Comparison of ENCODE assay signal across 8 mouse cellular contexts in the genomic region with DNA sequence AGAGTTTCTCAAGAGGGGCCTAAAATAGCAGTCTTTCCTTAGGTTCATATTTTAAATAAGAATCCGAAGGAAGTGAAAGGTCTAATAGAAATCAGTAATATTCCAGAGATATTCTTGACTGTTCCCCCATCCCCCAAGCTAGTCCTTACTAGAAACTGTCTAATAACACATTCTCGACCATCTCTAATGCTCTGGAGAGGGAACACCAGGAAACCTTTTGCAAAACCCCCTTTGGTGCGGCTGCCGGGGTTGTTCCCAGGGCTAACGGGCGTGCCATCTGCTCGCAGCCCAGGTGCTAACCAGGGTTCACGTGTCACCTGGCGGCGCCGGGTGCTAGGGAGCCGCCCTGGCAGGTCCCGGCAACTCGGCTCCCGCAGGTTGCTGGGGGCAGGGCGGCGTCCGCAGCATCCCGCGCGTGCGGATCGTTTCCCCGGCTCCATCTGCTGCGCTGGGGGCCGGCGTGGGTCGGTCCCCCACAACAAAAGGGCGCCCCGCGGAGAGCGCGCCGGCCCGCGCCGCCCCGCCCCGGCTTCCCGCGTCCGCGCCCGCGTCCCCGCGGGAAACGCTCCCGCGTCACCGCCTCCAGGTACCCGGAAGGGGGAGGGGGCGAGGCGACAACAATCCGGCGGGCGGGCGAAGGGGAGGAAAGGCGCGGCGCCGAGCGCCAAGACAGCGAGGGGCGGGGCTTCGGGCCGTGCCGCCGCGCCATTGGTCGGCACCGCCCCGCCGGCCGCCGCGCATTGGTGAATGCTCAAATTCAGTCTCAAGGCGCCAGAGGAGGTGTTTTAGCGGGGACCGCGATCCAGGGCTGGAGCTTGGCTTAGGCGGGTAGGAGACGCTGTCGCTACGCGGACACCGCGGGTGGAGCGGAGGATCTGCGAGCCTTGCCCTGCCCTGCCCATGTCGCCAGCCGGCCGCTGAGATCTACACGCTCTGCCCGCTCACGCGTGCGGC. TPM values are rescaled to one million over a fixed set of nuclear protein-coding genes. Genes with fewer than 3 reads are reported as not detected.
DNase-seq lines count a peak whose midpoint lies in the region; ATAC-seq and TF ChIP-seq lines count a peak whose summit lies in the region.

E2f7 (plus strand) TSS at position 754 of the 954 bp plus-strand sequence.

- peaks cover 4 to 10% of the 10 kb centered on the region in 2 experiments for H3K27me3 ChIP-seq in MEL (ENCODE audit: control insufficient read depth in 1 of 2, insufficient read depth in 2 of 2, low read length in 2 of 2)
- no peaks in the 10 kb centered on the region for H3K27me3 ChIP-seq in forebrain, postnatal 0 days (ENCODE audit: insufficient read depth, low read length)

- peak within 1 kb of the TSS; percentile 49 for H3K27ac ChIP-seq in MEL (ENCODE audit: control insufficient read depth, low read depth, low read length)
- peak within 1 kb of the TSS; percentile 81 for H3K27ac ChIP-seq in forebrain, postnatal 0 days (ENCODE audit: low read depth, low read length)

- H3K36me3 ChIP-seq in MEL (ENCODE audit: control insufficient read depth in 1 of 2, insufficient read depth in 2 of 2, low read length in 2 of 2) = peaks cover 1 to 5% of the 10 kb centered on the region in 2 experiments; a peak in 1 of 4 replicates
- no peaks in the 10 kb centered on the region for H3K36me3 ChIP-seq in forebrain, postnatal 0 days (ENCODE audit: insufficient read depth)

- TF ChIP-seq POLR2A in MEL (IDR thresholded peaks at IDR 0.05; ENCODE audit: control insufficient read depth in 1 of 2, insufficient read depth in 1 of 2, low read depth in 1 of 2, low read length in 2 of 2, poor library complexity in 1 of 2) = peak; percentile 80 to 86

- H3K4me3 ChIP-seq in MEL (ENCODE audit: control insufficient read depth in 1 of 2, insufficient read depth in 1 of 2, low read depth in 2 of 2, low read length in 2 of 2) = peak within 1 kb of the TSS; percentile 84 to 85
- H3K4me3 ChIP-seq in forebrain, postnatal 0 days (ENCODE audit: low read depth, low read length) = peak within 1 kb of the TSS; percentile 74

- DNase-seq in MEL (ENCODE audit: low read depth, low spot score) = peak; percentile 94
- peak; percentile 92 to 96 for DNase-seq in cerebellum, adult 18-20 months
- DNase-seq in forebrain, postnatal 0 days = peak; percentile 96
- DNase-seq in layer of hippocampus, postnatal 10 days (ENCODE audit: low spot score in 2 of 2) = peak; percentile 80 to 92
- DNase-seq in lung, postnatal 10 days = peak; percentile 91
- DNase-seq in ovary, postnatal 36 days (ENCODE audit: low spot score) = peak; percentile 90
- peak; percentile 94 for DNase-seq in thymus, postnatal 25 days

- WGBS in forebrain, postnatal 0 days = under 1% methylated on average over 72 of the region's 98 CpGs

- H3K9me3 ChIP-seq in MEL (replicated peaks; ENCODE audit: insufficient read depth, low read length) = no peaks in the 10 kb centered on the region
- H3K9me3 ChIP-seq in forebrain, postnatal 0 days (ENCODE audit: low read length) = no peaks in the 10 kb centered on the region

- peaks cover 6% of the 10 kb centered on the region; the same call in 1 of the 2 replicates for H3K79me2 ChIP-seq in MEL (ENCODE audit: control insufficient read depth, insufficient read depth, low read length, poor library complexity)

- TF ChIP-seq CTCF in MEL (IDR thresholded peaks at IDR 0.05 in 2 of 3, conservative IDR thresholded peaks at IDR 0.05 in 1 of 3; ENCODE audit: control insufficient read depth in 1 of 3, insufficient read depth in 1 of 3, low read depth in 2 of 3, low read length in 3 of 3, poor library complexity in 1 of 3, severe bottlenecking in 1 of 3) = no peak
- TF ChIP-seq CTCF in forebrain, postnatal 0 days (IDR thresholded peaks at IDR 0.05; ENCODE audit: low read depth) = no peak

- no peak for TF ChIP-seq RAD21 in MEL (IDR thresholded peaks at IDR 0.05; ENCODE audit: low read depth, low read length)

- TF ChIP-seq EP300 in MEL (IDR thresholded peaks at IDR 0.05; ENCODE audit: low read depth in 1 of 2, low read length in 2 of 2) = no peak

- peak; percentile 99 for ATAC-seq in forebrain, postnatal 0 days
- ATAC-seq in hematopoietic stem cell, adult 5-6 weeks (replicated peaks in 1 of 2; ENCODE audit: insufficient read depth in 1 of 2, low FRiP score in 2 of 2, low TSS enrichment in 1 of 2, low read depth in 1 of 2, poor library complexity in 2 of 2, severe bottlenecking in 2 of 2) = peak; percentile 97 to 98

- peak within 1 kb of the TSS; percentile 95 for H3K4me2 ChIP-seq in forebrain, postnatal 0 days (ENCODE audit: low read depth)

- H3K4me1 ChIP-seq in MEL (ENCODE audit: control insufficient read depth in 1 of 2, insufficient read depth in 2 of 2, low read length in 2 of 2) = peaks cover 6 to 7% of the 10 kb centered on the region in 2 experiments; a peak in 3 of 4 replicates
- peaks cover 7% of the 10 kb centered on the region; the same call in 1 of the 2 replicates for H3K4me1 ChIP-seq in forebrain, postnatal 0 days (ENCODE audit: insufficient read depth)

- peak within 1 kb of the TSS; percentile 86 for H3K9ac ChIP-seq in MEL (ENCODE audit: control insufficient read depth, low read depth, low read length, poor library complexity, severe bottlenecking)
- H3K9ac ChIP-seq in forebrain, postnatal 0 days = peak within 1 kb of the TSS; percentile 83

TF ChIP-seq in MEL, 35 proteins besides CTCF, POLR2A, EP300 and RAD21:
- TF ChIP-seq UBTF (IDR thresholded peaks at IDR 0.05; ENCODE audit: borderline replicate concordance, insufficient read depth, low read depth, low read length) (no peak), USF1 (IDR thresholded peaks at IDR 0.05; ENCODE audit: low read depth, low read length) (no peak), ELF1 (IDR thresholded peaks at IDR 0.05; ENCODE audit: low read depth, low read length) (peak; percentile 79), CHD2 (IDR thresholded peaks at IDR 0.05; ENCODE audit: low read length) (no peak), TAL1 (IDR thresholded peaks at IDR 0.05; ENCODE audit: low read length) (no peak), MAFK (IDR thresholded peaks at IDR 0.05; ENCODE audit: borderline replicate concordance, low read depth, low read length) (no peak), GATA1 (IDR thresholded peaks at IDR 0.05; ENCODE audit: low read depth, low read length) (no peak), SIN3A (IDR thresholded peaks at IDR 0.05; ENCODE audit: low read length) (peak; percentile 61), ZNF384 (IDR thresholded peaks at IDR 0.05; ENCODE audit: low read depth, low read length) (no peak), NELFE (IDR thresholded peaks at IDR 0.05; ENCODE audit: low read depth, low read length) (peak; percentile 88), GABPA (IDR thresholded peaks at IDR 0.05; ENCODE audit: low read depth, low read length) (no peak), MAZ (IDR thresholded peaks at IDR 0.05; ENCODE audit: low read depth, low read length) (peak; percentile 52; the same call in 1 of the 2 replicates), ETS1 (IDR thresholded peaks at IDR 0.05; ENCODE audit: low read depth, low read length) (no peak), TCF12 (IDR thresholded peaks at IDR 0.05; ENCODE audit: low read depth, low read length) (peak; percentile 25; the same call in 1 of the 2 replicates), E2F4 (IDR thresholded peaks at IDR 0.05; ENCODE audit: borderline replicate concordance, low read depth, low read length) (peak; percentile 67; the same call in 1 of the 2 replicates), MYB (IDR thresholded peaks at IDR 0.05; ENCODE audit: low read depth, low read length) (no peak), ZC3H11A (IDR thresholded peaks at IDR 0.05; ENCODE audit: low read depth, low read length) (no peak), RCOR1 (IDR thresholded peaks at IDR 0.05; ENCODE audit: low read depth, low read length) (no peak), MAX (IDR thresholded peaks at IDR 0.05; ENCODE audit: low read length) (peak; percentile 36), MEF2A (IDR thresholded peaks at IDR 0.05; ENCODE audit: extremely low read depth, insufficient replicate concordance, low read depth, low read length, poor library complexity, severe bottlenecking) (no peak), KAT2A (conservative IDR thresholded peaks at IDR 0.05; ENCODE audit: low read depth, low read length) (no peak; the same call in 1 of the 2 replicates), TBP (IDR thresholded peaks at IDR 0.05; ENCODE audit: low read depth, low read length) (peak; percentile 52; the same call in 1 of the 2 replicates), MXI1 (IDR thresholded peaks at IDR 0.05; ENCODE audit: low read depth, low read length) (peak; percentile 78), ZMIZ1 (IDR thresholded peaks at IDR 0.05; ENCODE audit: low read depth, low read length) (peak; percentile 64; the same call in 1 of the 2 replicates), ZKSCAN1 (IDR thresholded peaks at IDR 0.05; ENCODE audit: low read depth, low read length) (no peak), MYC (IDR thresholded peaks at IDR 0.05; ENCODE audit: low read depth, low read length) (peak; percentile 65; the same call in 1 of the 2 replicates), JUND (IDR thresholded peaks at IDR 0.05; ENCODE audit: low read depth, low read length) (no peak), NRF1 (IDR thresholded peaks at IDR 0.05; ENCODE audit: insufficient read depth, low read depth, low read length, poor library complexity, severe bottlenecking) (no peak), POLR2AphosphoS2 (IDR thresholded peaks at IDR 0.05; ENCODE audit: low read length) (peak; percentile 45; the same call in 1 of the 2 replicates), HCFC1 (IDR thresholded peaks at IDR 0.05; ENCODE audit: low read depth, low read length) (no peak; the same call in 1 of the 2 replicates), POLR2AphosphoS5 (IDR thresholded peaks at IDR 0.05; ENCODE audit: borderline replicate concordance, low read depth, low read length) (no peak), BHLHE40 (IDR thresholded peaks at IDR 0.05; ENCODE audit: borderline replicate concordance, low read depth, low read length) (no peak), USF2 (IDR thresholded peaks at IDR 0.05; ENCODE audit: borderline replicate concordance in 1 of 2, insufficient read depth in 1 of 2, low read depth in 1 of 2, low read length in 2 of 2) (no peak), CHD1 (IDR thresholded peaks at IDR 0.05; ENCODE audit: low read depth, low read length) (no peak), SMC3 (IDR thresholded peaks at IDR 0.05; ENCODE audit: low read depth, low read length) (no peak)
TF ChIP-seq in MEL: peak in this region for 12.

RNA-seq across cellular contexts. Expression of gene E2f7, which starts in this region (rescaled TPM):
- total RNA-seq in MEL (2012; rRNA removed) = 4.2 and 5.7 TPM in 2 replicates
- polyA plus RNA-seq in MEL (2012; ENCODE audit: insufficient read depth in 1 of 2, insufficient read length in 2 of 2, low read depth in 1 of 2, low replicate concordance in 2 of 2, missing spikeins in 1 of 2) = 10 to 100 TPM; 16.2 to 26.4 TPM
- total RNA-seq in forebrain, postnatal 0 days (2014; rRNA removed) = 3.2 and 3.5 TPM in 2 replicates
- polyA plus RNA-seq in forebrain, postnatal 0 days (2015; fragmentation: Nextera tagmentation; extraction: Ambion mirVana) = 2.3 and 3.4 TPM in 2 replicates
- 6.3 and 9.4 TPM in 2 replicates for total RNA-seq in hematopoietic stem cell, adult 5-6 weeks (2017)
- 1 to 10 TPM; 1.7 to 2.1 TPM for total RNA-seq in layer of hippocampus, postnatal 10 days (2021)

Comparison
In these comparisons a context has a peak if more than half of its experiments do, and no peak if none do; other contexts are left out.
1. Peak in every context shown above with its lines: DNase-seq, ATAC-seq, H3K4me3 ChIP-seq and H3K27ac ChIP-seq.